Mouse (Mus musculus): ENCODE data around the gene Rapgef2. TPM values are rescaled to one million over a fixed set of nuclear protein-coding genes. Genes with fewer than 3 reads are reported as not detected.

Gene Rapgef2
- 17.0 and 17.1 TPM in 2 replicates for total RNA-seq (2015)
- total RNA-seq (2017), result 16.4 and 20.5 TPM in 2 replicates

- ATAC-seq (ENCODE audit: poor library complexity, severe bottlenecking), result peak; percentile 49
Observed at GRCm38 (mm10) chr3:79286376-79287107, at the start of gene Rapgef2. Gene Rapgef2, minus strand, starts transcription at chr3:79286517.

GRCm38 (mm10) chr3:79333643-79334200, 47.4 kb upstream of the Rapgef2 start:
- ATAC-seq (ENCODE audit: poor library complexity, severe bottlenecking), result no peak

GRCm38 (mm10) chr3:79333051-79333450, 46.7 kb upstream of the Rapgef2 start:
- ATAC-seq (ENCODE audit: poor library complexity, severe bottlenecking), result no peak

DNA sequence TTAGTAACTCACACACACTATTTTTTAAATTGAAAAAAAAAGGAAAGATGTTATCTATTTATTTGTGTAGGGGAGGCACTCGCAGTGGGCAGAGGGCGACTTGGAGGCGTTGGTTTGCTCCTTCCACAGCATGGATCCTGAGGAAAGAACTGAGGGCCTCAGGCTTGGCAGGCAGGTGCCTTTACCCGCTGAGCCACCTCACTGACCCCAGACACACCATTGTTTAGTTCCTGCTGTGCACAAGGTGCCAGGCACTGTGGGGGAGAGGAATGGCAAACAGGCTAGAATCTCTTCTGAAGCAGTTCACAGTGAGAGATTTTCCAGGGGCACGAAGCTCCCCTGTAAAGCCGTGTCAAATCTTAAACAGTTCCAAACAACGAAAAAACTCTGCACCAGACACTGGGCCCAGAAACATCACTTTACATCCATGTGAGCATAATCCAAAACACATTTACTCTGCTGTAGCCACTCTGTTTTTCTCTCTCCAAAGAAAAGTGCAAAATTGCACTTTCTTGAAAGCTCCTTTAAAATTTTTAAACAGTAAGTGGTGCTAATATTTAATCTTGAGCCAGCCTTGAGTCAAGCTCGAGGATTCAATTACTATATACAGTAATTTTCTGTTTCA, 43.5 kb upstream of the Rapgef2 start:
- no peak for ATAC-seq (ENCODE audit: poor library complexity, severe bottlenecking)

DNA sequence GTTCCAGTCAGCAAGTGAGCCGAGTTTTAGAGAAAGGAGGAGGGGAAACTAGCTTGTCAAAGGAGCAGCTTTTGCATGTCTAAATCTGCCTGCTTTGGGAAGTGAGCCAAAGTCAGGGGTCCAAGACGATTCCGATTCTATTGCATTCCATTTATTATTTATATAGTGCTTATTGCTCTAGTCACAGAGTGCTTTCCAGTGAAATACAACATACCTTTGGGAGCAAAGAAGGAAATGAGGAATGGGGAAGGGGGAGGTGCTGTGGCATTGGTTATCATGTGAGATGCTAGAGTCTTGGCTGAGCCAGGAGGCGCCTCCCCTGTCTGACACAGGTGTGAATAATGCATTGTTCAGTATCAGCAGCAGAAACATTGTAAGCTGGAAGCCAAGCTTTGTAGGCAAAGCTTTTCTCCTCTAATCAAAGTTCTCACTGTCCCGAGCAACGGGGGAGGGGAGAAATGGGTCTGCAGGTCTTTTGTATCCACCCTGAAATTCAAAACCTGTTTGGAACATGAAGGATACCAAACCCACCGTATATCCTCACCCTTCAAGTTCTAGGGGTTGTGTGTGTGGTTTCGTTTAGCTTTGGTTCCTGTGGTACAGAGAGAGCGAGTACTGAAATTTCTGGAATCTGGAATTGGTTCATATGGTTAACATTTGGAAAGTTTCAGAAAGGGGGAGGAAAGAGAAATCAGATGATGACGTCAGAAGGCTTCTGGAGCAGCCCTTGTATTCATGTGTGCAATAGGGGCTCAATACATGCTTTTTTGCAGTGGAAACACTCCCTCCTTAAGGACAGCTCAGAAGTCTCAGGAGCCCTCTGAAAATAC, 38.6 kb upstream of the Rapgef2 start:
- ATAC-seq (ENCODE audit: poor library complexity, severe bottlenecking), result no peak

GRCm38 (mm10) chr3:79314006-79314698, 27.8 kb upstream of the Rapgef2 start:
- ATAC-seq (ENCODE audit: poor library complexity, severe bottlenecking), result no peak

DNA sequence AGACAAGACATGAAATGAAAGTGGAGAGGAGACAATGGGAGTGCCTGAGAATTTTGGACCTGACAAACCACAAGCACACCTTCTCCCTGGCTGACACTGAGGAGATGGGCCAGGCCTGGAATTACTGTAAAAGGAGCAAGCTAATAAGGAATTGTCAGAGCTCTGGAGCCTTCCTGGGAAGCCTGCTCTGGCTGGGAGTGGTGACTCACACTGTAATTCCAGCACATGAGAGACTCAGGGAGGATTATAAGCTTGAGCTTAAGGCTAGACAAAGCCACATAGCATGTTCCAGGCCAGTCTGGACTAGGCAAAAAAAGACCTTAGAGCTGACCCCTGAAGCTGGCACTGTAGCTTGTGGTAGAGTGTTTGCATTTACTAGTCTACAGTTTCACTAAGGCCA, 25.6 kb upstream of the Rapgef2 start:
- no peak for ATAC-seq (ENCODE audit: poor library complexity, severe bottlenecking)

DNA sequence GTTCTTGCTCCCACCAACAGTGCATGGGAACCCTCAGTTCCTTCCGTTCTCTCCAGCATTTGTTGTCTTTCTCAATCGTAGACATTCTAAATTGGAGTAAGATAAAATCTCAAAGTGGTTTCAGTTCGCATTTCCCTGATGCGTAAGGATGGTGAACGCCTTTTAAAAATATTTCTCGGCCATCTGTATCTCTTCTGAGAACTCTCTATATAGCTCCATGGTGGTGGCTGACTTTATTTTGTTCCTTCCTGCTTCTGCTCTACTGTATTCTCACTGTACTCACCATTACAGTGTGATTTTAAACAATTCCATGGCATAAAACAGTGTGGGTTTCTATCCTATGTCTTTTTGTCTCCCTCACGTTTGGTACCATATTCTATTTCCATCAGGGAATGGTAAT, 23.9 kb upstream of the Rapgef2 start:
- ATAC-seq (ENCODE audit: poor library complexity, severe bottlenecking), result no peak

- no peak for ATAC-seq (ENCODE audit: poor library complexity, severe bottlenecking)
Observed at GRCm38 (mm10) chr3:79308605-79309004, 22.3 kb upstream of the Rapgef2 start.

- no peak for ATAC-seq (ENCODE audit: poor library complexity, severe bottlenecking)
Observed at GRCm38 (mm10) chr3:79299401-79299800, 13.1 kb upstream of the Rapgef2 start.

DNA sequence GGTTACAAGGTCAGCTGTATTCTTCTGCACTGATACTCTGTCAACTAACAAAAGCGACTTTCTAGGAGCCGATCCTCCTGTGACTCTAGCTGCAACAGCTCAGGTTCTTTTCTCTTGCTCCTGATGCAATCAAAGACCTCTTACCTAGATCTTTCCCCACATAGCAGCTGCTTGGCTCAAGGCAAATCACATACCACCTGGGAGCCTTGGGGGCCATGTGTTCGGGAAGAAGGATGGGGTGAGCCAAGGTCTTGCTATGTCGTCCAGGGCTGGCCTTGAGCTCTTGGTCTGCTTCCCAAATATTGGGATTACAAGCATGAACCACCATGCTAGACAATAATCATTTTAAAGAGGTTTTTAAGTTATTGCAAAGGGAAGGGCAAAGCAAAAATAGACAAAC, 11.0 kb upstream of the Rapgef2 start:
- no peak for ATAC-seq (ENCODE audit: poor library complexity, severe bottlenecking)

- ATAC-seq (ENCODE audit: poor library complexity, severe bottlenecking), result no peak
Observed at GRCm38 (mm10) chr3:79296586-79296985, 10.3 kb upstream of the Rapgef2 start.

DNA sequence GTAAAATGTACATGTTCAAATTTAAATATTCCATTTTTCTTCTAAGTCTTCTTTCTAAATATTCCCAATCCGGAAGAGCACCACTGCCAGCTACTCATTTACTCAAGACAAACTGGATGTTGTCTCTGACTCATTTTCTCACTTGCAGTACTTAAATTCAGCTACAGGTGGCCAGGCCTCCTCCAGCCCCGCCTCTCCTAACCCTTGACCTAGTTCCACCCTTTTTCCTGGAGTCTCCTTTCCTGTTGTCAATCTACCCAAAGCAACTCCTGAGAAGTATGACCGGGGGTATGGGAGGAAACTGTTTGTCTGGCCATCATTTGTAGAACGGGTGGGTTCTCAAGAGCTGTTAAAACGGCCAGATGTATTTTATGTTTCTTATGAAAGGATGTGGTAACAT, 9.7 kb upstream of the Rapgef2 start:
- ATAC-seq (ENCODE audit: poor library complexity, severe bottlenecking), result no peak

- ATAC-seq (ENCODE audit: poor library complexity, severe bottlenecking), result no peak
Observed at GRCm38 (mm10) chr3:79294701-79295100, 8.4 kb upstream of the Rapgef2 start.

GRCm38 (mm10) chr3:79293023-79293422, 6.7 kb upstream of the Rapgef2 start:
- no peak for ATAC-seq (ENCODE audit: poor library complexity, severe bottlenecking)

DNA sequence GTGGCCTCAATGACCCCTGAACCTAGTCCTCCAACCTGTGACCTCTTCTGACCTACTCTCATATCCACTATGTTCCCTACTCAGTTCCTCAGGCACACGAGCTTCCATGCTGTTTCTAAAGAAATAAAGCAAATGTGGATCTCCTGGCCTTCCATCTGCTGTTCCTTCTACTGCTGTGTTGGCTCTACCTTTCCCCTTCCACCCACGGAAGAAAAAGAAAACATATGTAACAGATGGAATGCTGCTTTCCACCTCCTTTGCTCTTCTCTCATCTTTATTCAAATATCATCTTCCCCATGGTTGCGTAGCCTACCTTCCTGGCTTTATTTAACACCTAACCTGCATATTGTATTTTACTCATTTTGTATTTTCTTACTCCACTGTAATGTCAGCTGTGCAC, 2.7 kb upstream of the Rapgef2 start:
- no peak for ATAC-seq (ENCODE audit: poor library complexity, severe bottlenecking)

- ATAC-seq (ENCODE audit: poor library complexity, severe bottlenecking), result peak; percentile 30
Observed at GRCm38 (mm10) chr3:79287699-79288458, 1.6 kb upstream of the Rapgef2 start.

GRCm38 (mm10) chr3:79287108-79287576, 825 bp upstream of the Rapgef2 start:
- ATAC-seq (ENCODE audit: poor library complexity, severe bottlenecking), result peak; percentile 87

DNA sequence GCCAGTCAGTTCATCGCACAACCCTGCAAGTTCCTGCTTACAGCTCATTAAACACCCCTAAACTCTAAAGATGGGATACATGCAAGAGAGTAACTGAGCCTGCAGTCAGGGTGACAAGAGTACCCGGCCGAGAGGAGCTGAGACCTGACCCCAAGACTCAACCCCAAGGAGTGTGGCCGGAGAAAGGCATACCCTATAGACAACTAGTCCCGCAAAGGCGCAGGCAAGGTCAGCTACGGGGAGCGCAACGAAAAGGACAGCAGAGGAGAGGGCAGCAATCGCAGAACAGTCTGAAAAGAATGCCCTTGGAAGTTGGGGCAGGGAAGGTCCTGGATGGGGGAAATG, 314 bp downstream of the Rapgef2 start:
- ATAC-seq (ENCODE audit: poor library complexity, severe bottlenecking), result 0 out of 2 replicates have a peak, but pooled peaks have one; percentile 0

- ATAC-seq (ENCODE audit: poor library complexity, severe bottlenecking), result no peak
Observed at GRCm38 (mm10) chr3:79285097-79285675, 1.1 kb downstream of the Rapgef2 start.
